Mouse (Mus musculus) heart, adult 2 months (tissue): ENCODE measurements at regions not wholly inside any gene's neighbourhood (a gene's known extent, or its start where the extent isn't known, plus 50 kb on each side); places are given as distances from the start of the nearest gene placed in this dataset.
"Not testable (repeated sequence)": the region's sequence is repeated elsewhere in the genome, so short reads cannot be mapped to it uniquely, and the experiment has no call there.

ENCODE experiments used
- DNase-seq, 2 experiments: peaks; one replicate each; pipeline ENCODE4 v3.0.0; 2021
- H3K27ac ChIP-seq: fragments of 200-600 bp; 2 replicates; pipeline ENCODE4 v1.8.1; 2022
- H3K27me3 ChIP-seq: fragments of 200-500 bp; 2 replicates; pipeline ENCODE4 v1.6.1; 2012; ENCODE audit warnings: mild to moderate bottlenecking, low read length, inconsistent platforms, mixed read lengths; ENCODE audit not compliant: control insufficient read depth, insufficient read depth
- H3K36me3 ChIP-seq: fragments of 200-500 bp; 2 replicates; pipeline ENCODE4 v1.6.1; 2012; ENCODE audit warnings: low read length, inconsistent platforms; ENCODE audit not compliant: control insufficient read depth, insufficient read depth
- H3K4me1 ChIP-seq: fragments of 200-500 bp; 2 replicates; pipeline ENCODE4 v1.6.1; 2011; ENCODE audit warnings: low read length; ENCODE audit not compliant: control insufficient read depth, insufficient read depth
- H3K4me3 ChIP-seq: fragments of 200-600 bp; 2 replicates; pipeline ENCODE4 v1.8.1; 2022
- H3K79me2 ChIP-seq: fragments of 200-500 bp; replicated peaks from 2 replicates; pipeline ENCODE4 v1.6.1; 2012; ENCODE audit warnings: mild to moderate bottlenecking, inconsistent platforms, low read length, moderate library complexity, mixed read lengths; ENCODE audit not compliant: control insufficient read depth, insufficient read depth
- H3K9ac ChIP-seq: fragments of 200-500 bp; 2 replicates; pipeline ENCODE4 v1.6.1; 2012; ENCODE audit warnings: low read depth, mild to moderate bottlenecking, control low read depth, inconsistent platforms, low read length, mixed read lengths
- CTCF ChIP-seq: fragments of 200-600 bp; IDR thresholded peaks from 2 replicates; pipeline ENCODE4 v1.8.1; 2022; ENCODE audit warnings: antibody characterized with exemption, mild to moderate bottlenecking, moderate library complexity
- EP300 ChIP-seq: fragments of 200-500 bp; IDR thresholded peaks from 2 replicates; pipeline ENCODE4 v1.6.1; 2011; ENCODE audit warnings: low read depth, low read length, control low read depth; ENCODE audit not compliant: insufficient read depth
- POLR2A ChIP-seq: fragments of 200-500 bp; IDR thresholded peaks from 2 replicates; pipeline ENCODE4 v1.6.1; 2011; ENCODE audit warnings: mild to moderate bottlenecking, low read depth, low read length, control low read depth; ENCODE audit not compliant: insufficient read depth
- whole genome bisulfite sequencing: fragments of 180-500 bp; shearing (Covaris S2); methylation state at CpG from one replicate; pipeline ENCODE4 v1.1.7; 2018; 5-methylcytosine and 5-hydroxymethylcytosine counted together
- intact Hi-C: fragments of 180-260 bp; cut with DNase I; formaldehyde crosslinking; loops from one replicate; pipeline ENCODE4 v1.15.1; 2025

DNA sequence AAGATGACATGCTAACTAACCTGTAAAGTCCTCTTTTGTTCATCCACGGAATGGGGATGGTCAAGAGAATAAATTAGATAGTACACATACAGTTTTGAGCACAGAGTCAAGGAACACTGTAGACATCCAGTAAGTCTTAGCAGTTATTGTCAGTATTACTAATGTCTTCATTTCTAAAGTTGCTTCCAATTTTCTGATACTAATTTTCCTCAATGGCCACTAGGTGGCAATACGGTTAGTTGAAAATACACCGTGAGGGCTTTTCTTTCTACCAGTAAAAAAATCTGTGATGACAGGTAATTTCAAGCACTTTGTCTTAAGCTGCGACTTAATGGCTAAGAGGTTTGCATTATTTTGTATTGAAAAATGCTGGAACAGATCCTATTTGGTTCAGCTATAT is 203.1 kb downstream of the Kif20b start:
- Histone ChIP-seq H3K27ac (no peak overlapping the region), H3K4me3 (no peak overlapping the region), H3K4me1 (no peaks in the 10 kb centered on the region), H3K79me2 (no peaks in the 10 kb centered on the region), H3K27me3 (no peaks in the 10 kb centered on the region), H3K9ac (no peak overlapping the region), H3K36me3 (no peaks in the 10 kb centered on the region)
- 13% methylated on average over 4 of the region's 4 CpGs for WGBS
- TF ChIP-seq EP300, result no peak
- peak; percentile 73 for TF ChIP-seq CTCF
- no peak for DNase-seq
- intact Hi-C loops, result loop anchor here (2.0 to 5.0 kb wide), 2 partner anchors 937 to 958 kb away; partner anchors contain the start of gene Rpp30

GRCm38 (mm10) chr19:35126594-35127051 is 204.5 kb downstream of the Kif20b start:
- no peak for TF ChIP-seq CTCF
- TF ChIP-seq EP300, result no peak
- no peak for TF ChIP-seq POLR2A
- DNase-seq, result no peak
- no peaks in the 10 kb centered on the region for H3K79me2 ChIP-seq
- no peak overlapping the region for H3K4me3 ChIP-seq
- 60% methylated on average over 12 of the region's 12 CpGs for WGBS
- H3K36me3 ChIP-seq, result no peaks in the 10 kb centered on the region
- no peak overlapping the region for H3K9ac ChIP-seq
- H3K27ac ChIP-seq, result no peak overlapping the region
- no peaks in the 10 kb centered on the region for H3K4me1 ChIP-seq
- H3K27me3 ChIP-seq, result no peaks in the 10 kb centered on the region
- intact Hi-C loops, result loop anchor here (5.0 kb wide), 1 partner anchor 936 kb away; no protein-coding TSS in a partner anchor

GRCm38 (mm10) chr19:35128104-35128503 is 205.9 kb downstream of the Kif20b start:
- no peaks in the 10 kb centered on the region for H3K4me1 ChIP-seq
- WGBS, result 70% methylated on average over 3 of the region's 3 CpGs

GRCm38 (mm10) chr19:35143131-35143530 is 221.0 kb downstream of the Kif20b start:
- no peak overlapping the region for H3K9ac ChIP-seq

More at GRCm38 (mm10) chr19:35128104-35128503, 205.9 kb downstream of the Kif20b start:
- Histone ChIP-seq H3K36me3 (no peaks in the 10 kb centered on the region), H3K79me2 (no peaks in the 10 kb centered on the region), H3K9ac (no peak overlapping the region), H3K27ac (no peak overlapping the region), H3K27me3 (no peaks in the 10 kb centered on the region), H3K4me3 (no peak overlapping the region)
- TF ChIP-seq CTCF, result no peak
- TF ChIP-seq POLR2A, result no peak
- no peak for TF ChIP-seq EP300
- intact Hi-C loops, result loop anchor here (5.0 kb wide), 1 partner anchor 934 kb away; no protein-coding TSS in a partner anchor
- DNase-seq, result no peak

GRCm38 (mm10) chr19:35143781-35144180 is 221.6 kb downstream of the Kif20b start:
- H3K27ac ChIP-seq, result no peak overlapping the region
- no peaks in the 10 kb centered on the region for H3K36me3 ChIP-seq
- no peaks in the 10 kb centered on the region for H3K27me3 ChIP-seq
- DNase-seq, result no peak
- H3K79me2 ChIP-seq, result no peaks in the 10 kb centered on the region
- intact Hi-C loops, result no loop called here
- TF ChIP-seq CTCF, result no peak
- no peak for TF ChIP-seq EP300
- TF ChIP-seq POLR2A, result no peak
- no peaks in the 10 kb centered on the region for H3K4me1 ChIP-seq
- no peak overlapping the region for H3K9ac ChIP-seq
- 70% methylated on average over 2 of the region's 2 CpGs for WGBS
- H3K4me3 ChIP-seq, result no peak overlapping the region

More at GRCm38 (mm10) chr19:35143131-35143530, 221.0 kb downstream of the Kif20b start:
- H3K27me3 ChIP-seq, result no peaks in the 10 kb centered on the region
- DNase-seq, result no peak
- no peaks in the 10 kb centered on the region for H3K79me2 ChIP-seq
- no peaks in the 10 kb centered on the region for H3K4me1 ChIP-seq
- TF ChIP-seq EP300 (no peak), CTCF (no peak), POLR2A (no peak)
- H3K27ac ChIP-seq, result no peak overlapping the region
- no peaks in the 10 kb centered on the region for H3K36me3 ChIP-seq
- intact Hi-C loops, result no loop called here
- H3K4me3 ChIP-seq, result no peak overlapping the region

DNA sequence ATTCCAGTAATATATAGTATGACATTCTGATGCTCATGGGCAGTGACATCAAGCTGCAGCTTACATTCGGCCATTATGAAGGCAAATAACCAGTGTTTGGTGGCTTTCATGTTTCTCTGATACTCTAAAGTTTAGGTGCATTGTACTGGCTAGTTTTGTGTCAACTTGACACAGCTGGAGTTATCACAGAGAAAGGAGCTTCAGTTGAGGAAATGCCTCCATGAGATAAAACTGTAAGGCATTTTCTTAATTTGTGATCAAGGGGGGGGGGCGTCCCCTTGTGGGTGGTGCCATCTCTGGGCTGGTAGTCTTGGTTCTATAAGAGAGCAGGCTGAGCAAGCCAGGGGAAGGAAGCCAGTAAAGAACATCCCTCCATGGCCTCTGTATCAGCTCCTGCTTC is 227.3 kb downstream of the Kif20b start:
- H3K27ac ChIP-seq, H3K9ac ChIP-seq, H3K27me3 ChIP-seq, intact Hi-C loops, H3K36me3 ChIP-seq, H3K79me2 ChIP-seq, H3K4me3 ChIP-seq, H3K4me1 ChIP-seq, DNase-seq: not testable (repeated sequence)
- 71% methylated on average over 2 of the region's 2 CpGs for WGBS
